Mouse (Mus musculus) heart, embryonic 11.5 days (tissue): Measurements from ENCODE around the gene Slc12a3. TPM values are rescaled to one million over a fixed set of nuclear protein-coding genes. Genes with fewer than 3 reads are reported as not detected.
A peak's percentile ranks its signal among the peaks of the same experiment; 100 is the strongest.

ENCODE experiments used
- ATAC-seq: fragments of 200-750 bp; cut with Nextera tagmentation; replicated peaks from 2 replicates; pipeline ENCODE4 v1.8.0; 2017; ENCODE audit warnings: moderate library complexity; ENCODE audit not compliant: insufficient number of reproducible peaks, low FRiP score, low TSS enrichment
- H3K27ac ChIP-seq: fragments of 300-500 bp; sonication (generic); 2 replicates; pipeline ENCODE4 v1.5.1; 2014; ENCODE audit warnings: mild to moderate bottlenecking, low read depth, low read length
- H3K27me3 ChIP-seq: fragments of 300-500 bp; sonication (generic); 2 replicates; pipeline ENCODE4 v1.6.1; 2014; ENCODE audit warnings: mild to moderate bottlenecking, low read length, mixed read lengths; ENCODE audit not compliant: control insufficient read depth, insufficient read depth
- H3K36me3 ChIP-seq: fragments of 300-500 bp; sonication (generic); 2 replicates; pipeline ENCODE4 v1.6.1; 2014; ENCODE audit warnings: mild to moderate bottlenecking, low read length, moderate library complexity, mixed read lengths; ENCODE audit not compliant: control insufficient read depth, insufficient read depth
- H3K4me1 ChIP-seq: fragments of 300-500 bp; sonication (generic); 2 replicates; pipeline ENCODE4 v1.6.1; 2014; ENCODE audit warnings: low read length; ENCODE audit not compliant: control insufficient read depth, insufficient read depth
- H3K4me2 ChIP-seq: fragments of 300-500 bp; sonication (generic); 2 replicates; pipeline ENCODE4 v1.6.1; 2014; ENCODE audit warnings: mild to moderate bottlenecking, moderate library complexity
- H3K4me3 ChIP-seq: fragments of 300-500 bp; sonication (generic); 2 replicates; pipeline ENCODE4 v1.5.1; 2014; ENCODE audit warnings: low read depth, low read length
- H3K9ac ChIP-seq: fragments of 300-500 bp; sonication (generic); 2 replicates; pipeline ENCODE4 v1.6.1; 2014; ENCODE audit warnings: mild to moderate bottlenecking, low read depth, low read length, moderate library complexity
- H3K9me3 ChIP-seq: fragments of 300-500 bp; sonication (generic); replicated peaks from 2 replicates; pipeline ENCODE4 v1.6.1; 2016; ENCODE audit warnings: low read length; ENCODE audit not compliant: control insufficient read depth
- WGBS: fragments of 180-500 bp; shearing (Covaris S2); extraction: QIAGEN DNeasy Blood & Tissue Kit; methylation state at CpG from one replicate; pipeline ENCODE4 v1.1.7; 2014; ENCODE audit not compliant: insufficient replicate concordance; 5-methylcytosine and 5-hydroxymethylcytosine counted together
- microRNA counts: library from miRNA; unstranded; fragments of <30 nt; microRNA quantifications from one replicate; lab custom pipeline; 2015
- microRNA-seq: library from miRNA; unstranded; fragments of <30 nt; microRNA quantifications from one replicate; pipeline ENCODE4, GENCODE M21; 2016; ENCODE audit warnings: borderline number of aligned reads
- polyA plus RNA-seq: library from polyadenylated mRNA; unstranded; fragments of >200 nt; fragmentation: Nextera tagmentation; extraction: Ambion mirVana; gene quantifications from 2 replicates; pipeline ENCODE4 v1.2.1, GENCODE M21; 2014

The Slc12a3 gene
- polyA plus RNA-seq, 1 experiment from 2014 or later, result 0.20 TPM

GRCm38 (mm10) chr8:94409523-94409922 lies 80.5 kb downstream of the Slc12a3 start:
- Histone ChIP-seq H3K27me3 (no peaks in the 10 kb centered on the region; the same call in 1 of the 2 replicates), H3K4me2 (no peak overlapping the region), H3K4me1 (peaks cover 9% of the 10 kb centered on the region), H3K4me3 (no peak overlapping the region), H3K9me3 (no peaks in the 10 kb centered on the region), H3K9ac (no peak overlapping the region), H3K27ac (no peak overlapping the region), H3K36me3 (no peaks in the 10 kb centered on the region)
- WGBS, result 82% methylated on average over 7 of the region's 7 CpGs
- ATAC-seq, result no peak

DNA sequence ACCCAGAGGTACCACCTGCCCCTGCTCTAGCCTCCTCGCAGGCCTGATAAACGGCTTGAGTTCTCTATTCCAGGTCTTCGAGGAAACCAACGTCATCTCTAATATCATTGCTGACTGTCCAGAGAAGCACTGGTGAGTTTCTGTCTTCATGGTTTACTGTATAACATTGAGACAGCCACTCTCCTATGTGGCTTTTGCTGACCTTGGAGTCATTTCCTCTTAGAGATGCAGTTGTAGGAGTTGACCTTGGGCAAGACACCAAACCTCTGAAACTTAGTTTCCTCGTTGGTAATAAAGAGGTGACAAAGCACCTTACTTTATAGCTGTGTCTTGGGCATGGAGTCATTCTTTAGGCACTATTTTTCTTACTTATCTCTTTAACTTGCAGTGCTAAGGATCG lies 83.5 kb downstream of the Slc12a3 start:
- 79% methylated on average over 6 of the region's 6 CpGs for WGBS
- H3K9me3 ChIP-seq, result no peaks in the 10 kb centered on the region
- no peaks in the 10 kb centered on the region; the same call in 1 of the 2 replicates for H3K27me3 ChIP-seq

GRCm38 (mm10) chr8:94413509-94413908 lies 84.5 kb downstream of the Slc12a3 start:
- 73% methylated on average over 6 of the region's 6 CpGs for WGBS
- H3K4me1 ChIP-seq, result peaks cover 4% of the 10 kb centered on the region
- H3K27me3 ChIP-seq, result no peaks in the 10 kb centered on the region; the same call in 1 of the 2 replicates
- H3K4me3 ChIP-seq, result no peak overlapping the region
- no peaks in the 10 kb centered on the region for H3K36me3 ChIP-seq
- no peak overlapping the region for H3K4me2 ChIP-seq
- no peaks in the 10 kb centered on the region for H3K9me3 ChIP-seq
- no peak for ATAC-seq
- H3K9ac ChIP-seq, result no peak overlapping the region
- no peak overlapping the region for H3K27ac ChIP-seq

More for the DNA sequence above, 83.5 kb downstream of the Slc12a3 start:
- Histone ChIP-seq H3K9ac (no peak overlapping the region), H3K4me2 (no peak overlapping the region), H3K27ac (no peak overlapping the region), H3K4me3 (no peak overlapping the region), H3K4me1 (peaks cover 9% of the 10 kb centered on the region), H3K36me3 (no peaks in the 10 kb centered on the region)
- no peak for ATAC-seq

- Histone ChIP-seq H3K27ac (no peak overlapping the region), H3K36me3 (no peaks in the 10 kb centered on the region), H3K9ac (no peak overlapping the region), H3K4me3 (no peak overlapping the region), H3K9me3 (no peaks in the 10 kb centered on the region), H3K4me2 (no peak overlapping the region), H3K27me3 (no peaks in the 10 kb centered on the region; the same call in 1 of the 2 replicates), H3K4me1 (no peaks in the 10 kb centered on the region)
- 49% methylated on average over 2 of the region's 2 CpGs for WGBS
- ATAC-seq, result no peak
These were observed 86.2 kb downstream of the Slc12a3 start for GRCm38 (mm10) chr8:94415218-94415617.

MicroRNAs within 50 kb of the gene (microRNA counts, 519-probe panel; counts per million panel counts)
- microRNA mmu-miR-138 (lab: Ali Mortazavi, UCI), result 4,360 counts per million, percentile 35 among the panel's probes with 10 or more counts

Small RNAs within 50 kb of the gene (microRNA-seq; reads per million reads assigned to microRNA genes)
- 90.4 reads per million, percentile 62 among the genes with 10 or more reads in this experiment for gene Mir138-2

Other genes starting within 250 kb of the Slc12a3 start
- gene Bbs2, start 230.3 kb upstream of the Slc12a3 start, polyA plus RNA-seq, result 8.7 and 10.6 TPM in 2 replicates
- gene Mt4, start 192.0 kb upstream of the Slc12a3 start, polyA plus RNA-seq, result not detected in 2 replicates
- 22.7 TPM in 2 replicates for gene Mt3, start 176.6 kb upstream of the Slc12a3 start, polyA plus RNA-seq
- gene Mt2, start 156.5 kb upstream of the Slc12a3 start, polyA plus RNA-seq, result 58.5 and 102 TPM in 2 replicates
- 270 and 395 TPM in 2 replicates for gene Mt1, start 150.1 kb upstream of the Slc12a3 start, polyA plus RNA-seq
- 73.4 and 79.1 TPM in 2 replicates for gene Nup93, start 114.6 kb upstream of the Slc12a3 start, polyA plus RNA-seq
- 80.5 and 84.1 TPM in 2 replicates for gene Herpud1, start 57.2 kb downstream of the Slc12a3 start, polyA plus RNA-seq
- 0.13 TPM in 1 of 2 replicates, not detected in the other for gene Nlrc5, start 105.2 kb downstream of the Slc12a3 start, polyA plus RNA-seq
- gene Cpne2, start 203.8 kb downstream of the Slc12a3 start, polyA plus RNA-seq, result 7.6 and 8.1 TPM in 2 replicates